Mouse (Mus musculus) small intestine, adult 2 months (tissue): ENCODE results near the gene Tnfaip8l2.

ENCODE experiments used
- CTCF ChIP-seq: fragments of 200-500 bp; IDR thresholded peaks from 2 replicates; pipeline ENCODE4 v1.5.1; 2012; ENCODE audit warnings: low read depth, mild to moderate bottlenecking, control low read depth, inconsistent platforms, low read length, moderate library complexity, mixed read lengths; ENCODE audit not compliant: insufficient replicate concordance, insufficient read length; ENCODE audit errors: extremely low read depth
- POLR2A ChIP-seq: fragments of 200-500 bp; IDR thresholded peaks from 2 replicates; pipeline ENCODE4 v1.6.1; 2012; ENCODE audit warnings: low read depth, mild to moderate bottlenecking, control low read depth, inconsistent platforms, low read length, moderate library complexity

DNA sequence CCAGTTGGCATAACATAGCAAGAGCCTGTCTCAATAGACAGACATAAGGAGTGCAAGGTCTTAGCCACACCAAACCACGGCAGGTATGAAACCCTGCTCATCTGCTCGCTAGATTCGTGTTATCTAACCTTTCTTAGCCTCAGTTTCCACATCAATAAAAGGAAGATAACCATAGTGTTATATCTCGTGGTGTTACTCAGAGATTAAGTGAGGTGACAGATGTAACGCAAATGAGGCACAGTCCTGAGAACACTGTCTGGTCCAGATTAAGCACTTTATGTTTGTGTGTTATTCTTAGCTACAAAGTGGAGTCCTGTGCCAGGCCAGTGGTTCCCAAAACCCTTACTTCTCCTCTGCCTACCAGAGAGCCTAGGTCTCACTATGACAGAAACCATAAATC, 22.7 kb upstream of the Tnfaip8l2 start:
- TF ChIP-seq CTCF (no peak), POLR2A (no peak)
